Mouse (Mus musculus) adrenal gland, postnatal 4 days (tissue): ENCODE data around the gene Rdh9. TPM values are rescaled to one million over a fixed set of nuclear protein-coding genes. Genes with fewer than 3 reads are reported as not detected.
A peak's percentile ranks its signal among the peaks of the same experiment; 100 is the strongest.

ENCODE experiments used
- DNase-seq, 2 experiments: peaks; one replicate each; pipeline ENCODE4 v3.0.0; 2021 to 2022; ENCODE audit warnings: low spot score in 2 of 2, mixed read lengths in 2 of 2
- long read RNA-seq, 2 experiments: library from polyadenylated mRNA; stranded (forward); transcript quantifications; one replicate each; pipeline ENCODE4 v2.0.0; 2021
- total RNA-seq, 2 experiments: library from RNA; stranded (reverse); gene quantifications; 2 replicates each; pipeline ENCODE4 v1.2.3; 2021

Rdh9 gene
- total RNA-seq = 1 to 10 TPM in 1 of 2 experiments, not detected in 1; 4.3 TPM
- long read RNA-seq, experiment 1, partial matches to known transcripts = 0 of 5 reads
- long read RNA-seq, experiment 1, other reads (novel, unspliced or antisense) = 3 of 5 reads
- long read RNA-seq, experiment 2, partial matches to known transcripts = 0 of 4 reads
- long read RNA-seq, experiment 2, other reads (novel, unspliced or antisense) = 4 of 4 reads

DNA sequence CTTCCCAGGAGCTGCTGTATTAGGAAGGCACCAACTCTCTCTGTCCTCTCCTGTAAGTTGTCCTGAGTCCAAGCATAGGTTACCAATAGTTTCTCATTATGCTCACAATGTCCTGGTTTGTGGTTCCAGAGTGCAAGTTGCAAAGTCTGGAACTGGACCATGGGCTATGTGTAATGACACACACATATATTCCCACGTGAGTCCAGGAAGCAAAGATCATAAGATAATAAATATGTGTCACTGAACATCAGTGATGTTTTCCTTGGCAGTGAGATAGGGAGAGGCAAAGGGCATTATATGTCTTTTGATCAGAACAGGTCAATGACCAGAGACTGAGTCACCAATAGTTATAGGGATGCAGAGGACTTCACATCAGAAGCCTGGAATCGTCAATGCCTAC, at the start of gene Rdh9:
TSS of gene Rdh9 (plus strand) at position 376 of the 400 bp plus-strand sequence.
- no peak for DNase-seq

DNA sequence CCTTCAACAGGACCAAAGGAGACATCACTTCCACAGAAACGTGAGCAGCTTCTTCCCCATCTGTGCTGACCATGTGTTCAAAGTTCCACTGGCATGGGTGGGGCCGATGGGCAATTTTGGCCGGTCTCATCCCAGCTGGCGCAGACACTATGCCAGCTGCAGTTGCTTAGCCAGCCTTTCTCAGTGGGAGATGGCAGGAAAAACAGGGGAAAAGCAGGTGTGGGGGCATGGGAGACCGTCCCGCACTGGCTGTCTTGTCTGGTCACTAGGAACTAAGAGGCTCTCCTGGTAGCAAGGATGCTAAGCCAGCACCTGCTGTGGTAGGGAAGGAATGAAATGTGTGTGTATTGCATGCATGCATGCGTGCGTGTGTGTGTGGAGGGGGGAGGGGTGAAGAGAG, 47.7 kb upstream of the Rdh9 start:
- no peak for DNase-seq

DNA sequence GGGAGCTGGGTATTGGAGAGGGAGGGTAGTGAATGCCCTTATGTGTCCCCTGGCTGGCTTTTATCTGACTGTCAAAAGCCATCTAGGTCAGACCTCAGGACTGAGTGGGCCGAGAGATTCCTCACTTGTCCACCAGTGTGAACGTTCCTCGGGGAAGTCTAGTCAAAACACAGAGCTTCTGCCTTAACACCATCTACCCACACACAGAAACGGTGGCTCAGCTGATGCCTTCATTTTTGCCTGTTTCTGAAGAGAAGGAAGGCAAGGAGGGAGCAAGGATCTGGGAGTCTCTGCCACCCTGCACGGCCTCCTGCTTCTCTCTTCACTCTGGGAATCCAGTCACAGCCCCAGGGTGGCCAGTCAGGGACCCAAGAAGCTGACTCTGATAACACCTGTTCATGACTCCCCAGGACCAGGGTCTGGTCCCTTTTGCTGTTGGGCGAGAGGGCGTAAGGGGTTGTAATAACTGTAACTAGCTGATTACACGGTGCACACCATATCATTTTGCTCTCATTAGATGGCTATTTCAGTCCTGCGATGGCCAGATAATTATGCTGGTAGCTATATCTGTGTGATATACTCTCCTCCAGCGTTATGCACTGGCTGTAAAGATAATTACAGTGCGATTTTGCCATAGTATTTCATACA, 45.8 kb upstream of the Rdh9 start:
- no peak for DNase-seq

DNA sequence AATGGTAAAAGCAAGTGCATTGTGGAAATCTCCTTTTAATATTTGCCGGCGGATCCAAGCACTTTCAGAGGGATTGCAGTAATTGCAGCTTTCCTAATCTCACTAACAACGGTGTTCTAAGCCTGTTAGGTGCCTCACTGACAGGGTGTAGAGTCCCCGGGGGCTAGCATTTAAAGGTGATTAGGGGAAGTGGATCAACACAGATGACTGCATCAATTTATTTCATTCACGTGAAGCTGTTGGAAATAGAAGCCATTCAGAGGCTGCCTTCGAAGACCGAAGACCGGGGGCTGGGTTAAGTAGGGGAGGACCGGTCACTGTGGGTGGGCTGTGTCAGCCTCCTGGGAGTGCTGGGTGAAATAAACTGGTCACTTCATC, 45.3 kb upstream of the Rdh9 start:
- no peak for DNase-seq

DNA sequence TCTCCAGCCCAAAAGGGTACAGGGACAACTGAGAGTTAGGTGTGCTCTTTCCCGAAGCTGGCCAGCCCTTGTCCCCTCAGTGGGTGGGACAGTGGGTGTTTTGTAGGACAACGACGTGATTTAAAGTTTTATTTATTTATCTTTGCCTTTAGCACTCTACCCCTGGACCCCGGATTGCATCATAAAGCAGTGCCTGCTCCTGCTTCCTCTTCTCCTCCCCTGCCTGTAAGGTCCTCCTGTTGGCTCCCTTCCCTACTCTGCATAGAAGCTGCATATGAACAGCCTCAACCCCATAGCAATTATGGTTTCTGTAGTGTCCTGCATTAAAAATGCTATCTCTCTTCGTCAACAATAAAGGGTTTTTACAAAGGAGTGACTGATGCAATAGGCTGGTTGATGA, 44.8 kb upstream of the Rdh9 start:
- DNase-seq = no peak

DNA sequence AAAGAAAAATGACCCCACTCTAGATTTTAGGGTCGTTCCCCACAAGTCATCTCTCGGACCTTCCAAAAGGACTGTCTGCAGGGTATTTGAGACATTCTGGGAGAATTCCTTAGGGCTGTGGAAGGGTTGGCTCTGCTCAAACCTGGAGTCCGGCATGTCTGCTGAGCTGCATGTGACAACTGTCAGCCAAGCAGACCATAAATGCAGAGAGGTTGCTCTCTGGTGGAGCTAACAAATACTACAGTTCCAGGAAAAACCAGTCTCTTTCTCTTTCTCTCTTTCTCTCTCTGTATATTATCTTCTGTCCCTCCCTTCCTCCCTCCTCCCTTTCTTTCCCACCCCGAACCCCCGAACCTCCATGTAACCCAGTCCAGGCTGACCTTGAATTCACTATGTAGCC, 41.8 kb upstream of the Rdh9 start:
- DNase-seq = no peak

DNA sequence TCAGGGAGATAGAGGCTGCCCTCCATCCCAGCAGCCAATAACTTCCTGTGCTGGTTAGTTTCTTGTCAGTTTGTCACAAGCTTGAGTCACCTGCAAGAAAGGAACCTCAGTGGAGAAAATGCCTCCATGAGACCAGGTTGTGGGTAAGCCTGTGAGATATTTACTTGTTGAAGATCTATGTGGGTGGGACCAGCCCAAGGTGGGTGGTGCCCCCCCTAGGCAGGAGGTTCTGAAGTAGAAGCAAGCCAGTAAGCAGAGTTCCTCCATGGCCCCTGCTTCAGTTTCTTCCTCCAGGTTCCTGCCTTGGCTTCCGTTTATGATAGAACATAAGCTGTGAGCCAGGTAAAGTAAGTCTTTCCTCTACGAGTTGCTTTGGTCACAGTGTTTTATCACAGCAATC, 39.9 kb upstream of the Rdh9 start:
- DNase-seq = no peak

DNA sequence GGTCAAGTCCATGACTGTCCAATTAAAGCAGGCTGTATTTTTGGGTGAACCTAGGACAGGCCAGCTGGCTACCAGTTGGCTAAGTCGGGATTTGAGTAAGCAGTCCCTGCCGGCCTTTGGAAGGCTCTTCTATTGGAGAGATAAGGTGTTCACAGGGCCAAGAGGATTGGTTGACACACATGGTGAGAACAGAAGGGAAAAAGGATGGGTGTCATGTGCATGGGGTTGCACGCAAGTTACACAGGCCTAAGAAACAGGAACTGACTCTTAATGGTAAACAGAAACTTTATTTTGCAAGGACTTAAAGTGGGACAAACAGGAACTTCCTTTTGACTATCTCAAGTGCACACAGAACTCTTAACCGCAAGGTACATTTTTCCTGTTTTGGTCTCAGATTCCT, 39.3 kb upstream of the Rdh9 start:
- no peak for DNase-seq

DNA sequence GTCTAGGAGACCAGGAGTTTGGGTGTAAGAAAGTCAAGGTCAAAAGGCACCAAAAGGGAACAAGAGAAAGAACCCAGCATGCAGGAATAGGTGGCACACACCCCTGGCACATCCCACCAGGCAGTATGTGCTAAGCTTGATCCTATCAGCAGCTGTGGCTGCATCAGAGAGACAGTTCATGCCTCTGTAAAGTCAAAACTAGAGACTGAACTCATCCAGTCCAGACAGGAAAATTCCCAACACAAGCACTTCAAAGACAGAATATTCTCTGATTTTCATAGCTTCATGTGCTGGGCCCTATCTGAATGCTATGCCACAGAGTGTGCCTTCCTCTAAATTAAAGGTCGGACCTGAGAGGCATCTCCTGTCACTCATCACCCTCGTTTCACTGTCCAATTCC, 38.6 kb upstream of the Rdh9 start:
- no peak for DNase-seq

DNA sequence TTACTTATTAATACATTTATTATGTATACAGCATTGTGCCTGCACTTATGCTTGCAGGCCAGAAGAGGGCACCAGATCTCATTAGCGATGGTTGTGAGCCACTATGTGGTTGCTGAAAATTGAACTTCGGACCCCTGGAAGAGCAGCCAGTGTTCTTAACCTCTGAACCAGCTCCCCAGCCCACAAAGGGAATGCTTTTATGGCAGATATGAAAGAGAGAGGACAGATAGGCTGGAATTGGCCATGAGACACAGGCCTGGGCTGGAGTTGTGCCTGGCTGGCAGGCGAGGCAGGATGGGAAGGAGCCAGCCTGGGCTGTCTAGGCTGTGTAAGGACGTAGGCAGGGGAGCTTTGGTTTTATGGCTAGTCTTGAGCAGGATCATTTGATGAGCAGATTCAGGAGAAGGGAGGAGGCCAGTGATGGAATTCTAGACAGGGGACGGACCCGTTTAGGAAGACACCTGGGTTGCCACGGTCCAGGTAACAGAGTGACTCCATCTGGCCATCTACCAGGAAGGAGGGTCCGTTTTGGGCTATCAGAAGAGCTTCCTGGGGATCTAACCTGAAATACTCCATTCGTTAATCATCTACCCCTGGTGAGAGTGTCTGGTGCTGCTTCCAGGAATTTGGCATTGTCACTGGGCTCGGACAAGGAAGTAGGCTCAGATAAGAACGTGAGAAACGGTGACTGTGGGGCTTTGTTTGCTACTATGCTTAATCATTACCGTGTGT, 37.9 kb upstream of the Rdh9 start:
- DNase-seq = no peak

DNA sequence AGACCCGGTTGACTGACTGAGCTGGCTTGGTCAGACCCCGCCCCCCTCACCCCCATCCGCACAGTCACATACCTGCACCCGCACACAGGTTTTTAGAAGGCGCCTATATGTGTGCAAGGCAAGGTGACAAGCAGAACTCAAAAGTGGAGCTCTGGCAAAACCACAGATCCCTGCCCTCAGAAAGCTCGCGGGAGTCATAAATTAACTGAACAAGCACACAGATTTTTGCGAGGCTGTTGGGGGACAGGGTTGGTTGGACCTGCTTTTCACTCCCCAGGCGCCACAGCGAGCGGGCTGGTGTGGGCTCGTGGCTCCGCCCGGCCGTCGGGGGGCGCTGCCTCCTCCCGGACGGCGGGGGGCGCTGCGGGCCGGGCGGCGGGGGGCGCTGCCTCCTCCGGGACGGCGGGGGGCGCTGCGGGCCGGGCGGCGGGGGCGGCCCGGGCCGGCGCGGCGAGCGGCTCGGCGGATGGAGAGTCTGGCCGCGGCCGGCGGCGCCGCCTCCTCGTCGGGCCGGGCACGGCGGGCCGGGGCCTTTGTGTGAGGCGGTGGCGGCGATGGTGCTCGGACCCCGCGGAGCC, 37.0 kb upstream of the Rdh9 start, which contains the start of gene Zbtb39:
TSS of gene Zbtb39 (plus strand) at position 456 of the 578 bp plus-strand sequence.
- peak; percentile 69 to 80 for DNase-seq

DNA sequence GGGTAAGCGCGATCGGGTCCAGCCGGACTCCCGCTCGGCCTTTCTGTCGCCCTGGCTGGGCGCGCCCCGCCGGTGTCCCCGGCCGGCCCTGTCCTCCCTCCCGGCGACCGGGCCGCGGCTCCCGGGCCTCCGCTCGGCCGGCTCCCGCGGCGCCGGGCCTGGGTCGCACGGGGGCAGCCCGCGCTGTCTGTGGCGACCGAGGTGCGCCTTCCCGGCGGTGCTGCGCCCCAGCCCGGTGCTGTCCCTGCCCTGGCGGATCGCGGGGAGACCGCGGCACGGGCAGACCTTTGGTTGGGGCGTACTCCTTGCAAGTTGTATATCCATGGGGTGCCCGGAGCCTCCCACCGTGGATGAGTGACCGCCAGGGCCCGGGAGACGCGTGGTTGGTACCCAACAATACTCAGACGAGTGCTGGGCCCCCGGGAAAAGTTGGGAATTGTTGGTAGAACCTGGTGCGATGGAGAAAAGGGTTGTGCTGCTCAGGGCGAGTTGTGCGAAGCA, 36.5 kb upstream of the Rdh9 start:
- DNase-seq = peak in 1 of 2 experiments; percentile 28

DNA sequence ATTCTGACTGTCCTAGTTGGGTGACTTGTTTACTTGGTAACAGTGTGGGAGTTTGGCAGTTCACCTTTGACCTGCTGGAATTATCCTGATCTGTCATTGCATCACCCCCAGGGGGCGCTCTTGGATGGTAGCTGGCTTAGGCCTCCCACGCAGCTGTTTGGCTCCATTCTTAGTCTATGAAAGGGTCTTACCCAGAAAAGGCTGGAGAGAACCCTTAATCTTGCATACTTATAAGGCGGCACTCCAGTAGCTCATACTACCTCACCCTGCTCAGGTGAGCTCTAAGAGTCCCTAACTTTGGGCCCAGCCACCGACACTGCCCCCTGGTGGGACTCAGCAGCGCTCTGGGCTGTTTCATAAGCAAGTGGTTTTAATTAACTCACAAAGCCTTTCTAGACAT, 31.5 kb upstream of the Rdh9 start:
- DNase-seq = peak; percentile 33 to 41

DNA sequence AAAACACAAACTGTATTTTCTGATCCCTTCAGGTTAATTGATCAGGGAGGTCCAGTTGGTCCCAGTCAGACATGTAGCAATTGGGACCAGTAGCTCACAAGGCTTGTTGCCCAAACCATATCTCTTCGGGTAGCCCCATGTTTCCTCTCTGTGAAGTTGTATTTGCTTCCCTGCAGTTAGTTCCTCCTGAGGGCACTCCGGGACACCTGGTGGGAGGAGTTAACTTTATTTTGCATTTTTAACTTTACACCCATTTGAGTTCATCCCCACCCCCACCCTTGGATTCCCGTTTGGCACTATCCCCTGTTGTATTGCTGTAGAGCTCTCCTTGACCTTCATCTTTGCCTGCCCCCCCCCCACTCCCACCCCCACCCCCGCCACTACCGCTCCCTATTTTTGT, 30.3 kb upstream of the Rdh9 start:
- no peak for DNase-seq

DNA sequence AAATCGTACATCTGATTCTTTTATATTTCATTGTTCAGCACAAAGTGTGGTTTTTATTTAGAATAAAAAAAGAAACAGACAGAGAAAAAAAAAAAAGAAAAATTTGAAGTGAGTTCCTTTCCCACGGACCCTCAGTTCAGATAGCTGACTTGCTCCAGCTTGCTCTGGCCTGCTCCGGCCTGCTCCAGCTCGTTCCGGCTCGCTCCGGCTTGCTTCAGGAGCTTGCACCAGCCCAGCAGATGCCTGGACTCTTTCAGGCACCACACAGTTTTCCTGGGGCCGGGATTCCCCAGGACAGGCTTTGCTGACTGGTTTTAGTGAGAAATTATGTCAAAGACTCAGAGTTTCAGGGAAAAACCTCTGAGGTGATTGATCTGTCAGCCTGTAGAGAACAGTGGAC, 28.9 kb upstream of the Rdh9 start:
- no peak for DNase-seq

DNA sequence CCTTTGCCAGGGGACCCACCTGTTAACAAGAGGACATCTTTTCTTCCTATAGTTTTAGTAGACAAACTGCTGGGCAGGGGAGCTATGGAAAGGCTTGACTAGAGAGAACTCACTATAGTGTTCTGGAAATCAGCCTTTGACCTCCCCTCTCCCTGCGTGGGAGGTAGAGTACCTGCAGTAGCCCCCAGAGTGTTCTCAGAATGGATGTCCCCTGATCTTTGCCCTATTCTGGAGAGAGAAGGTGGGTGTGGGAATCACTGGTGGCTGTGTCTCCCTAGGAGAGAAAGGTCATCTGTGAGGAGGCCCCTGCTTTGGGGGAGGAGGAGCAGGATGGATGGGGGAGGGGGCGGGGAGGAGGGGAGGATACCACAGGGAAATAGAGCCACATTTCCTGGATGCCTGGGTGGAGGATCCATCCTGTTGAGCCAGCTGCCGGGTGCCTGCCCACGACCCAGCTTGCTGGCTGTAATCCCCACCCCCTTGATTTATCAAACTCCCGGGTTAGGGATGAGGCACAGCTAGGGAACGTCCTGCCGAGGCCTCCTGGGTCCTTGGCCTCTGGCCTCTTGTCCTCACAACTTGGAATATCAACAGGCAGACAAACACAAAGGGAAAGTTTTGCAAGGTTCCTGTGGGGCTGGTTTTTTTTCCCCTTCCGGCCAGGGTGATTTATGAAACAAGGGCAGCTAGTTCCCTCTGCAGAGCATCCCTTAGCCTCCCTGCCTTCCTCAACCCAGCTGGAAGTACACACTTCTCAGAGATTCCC, 27.2 kb upstream of the Rdh9 start:
- peak in 1 of 2 experiments; percentile 33 for DNase-seq

DNA sequence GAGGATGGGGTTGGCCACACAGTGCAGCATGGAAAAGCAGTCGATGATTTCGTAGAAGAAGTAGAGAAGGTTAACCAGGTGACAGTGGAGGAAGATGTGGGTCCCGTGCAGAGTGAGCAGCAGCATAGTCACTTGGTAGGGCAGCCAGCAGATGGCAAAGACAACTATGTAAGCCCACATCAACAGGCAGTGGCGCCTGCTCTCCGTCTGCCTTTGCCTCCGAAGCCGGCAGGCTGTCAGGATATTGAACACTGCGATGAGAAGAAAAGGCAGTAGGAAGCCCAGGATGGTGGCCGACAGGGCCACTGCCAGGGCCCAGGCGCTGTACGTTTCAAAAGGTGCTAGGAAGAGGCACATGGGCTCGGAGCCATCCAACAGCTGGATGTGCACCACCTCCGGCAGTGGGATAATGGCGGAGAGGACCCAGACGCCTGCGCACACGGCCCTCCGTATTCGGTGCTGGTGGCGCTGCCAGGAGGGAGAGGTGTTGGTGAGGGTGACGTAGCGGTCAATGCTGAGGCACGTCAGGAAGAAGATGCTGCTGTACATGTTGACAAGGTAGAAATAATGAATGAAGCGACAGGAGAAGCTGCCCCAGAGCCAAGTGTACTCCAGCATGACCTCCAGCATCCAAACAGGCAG, 25.9 kb upstream of the Rdh9 start:
- no peak for DNase-seq

DNA sequence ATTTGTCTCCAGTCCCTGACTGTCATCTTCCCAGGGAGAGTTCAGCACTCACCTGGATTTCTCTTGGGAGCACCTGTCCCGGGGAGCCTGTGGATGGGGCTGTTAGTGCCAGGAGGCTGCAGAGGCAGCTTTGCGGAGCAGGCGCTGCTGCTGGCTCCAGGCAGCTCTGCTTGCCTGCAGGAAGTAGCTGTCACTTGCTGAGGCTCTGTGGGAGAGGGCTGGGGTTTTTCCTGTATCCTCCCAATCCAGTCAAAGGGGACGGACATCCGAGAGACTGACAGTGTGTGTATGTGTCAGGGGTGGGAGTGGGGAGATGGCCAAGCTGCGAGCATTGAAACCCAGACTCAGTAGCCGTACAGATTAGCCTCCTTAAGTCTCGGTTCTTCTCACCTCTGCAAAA, 24.6 kb upstream of the Rdh9 start, which contains the start of gene Gpr182:
TSS of gene Gpr182 (minus strand) at position 185 of the 400 bp plus-strand sequence.
- no peak for DNase-seq

DNA sequence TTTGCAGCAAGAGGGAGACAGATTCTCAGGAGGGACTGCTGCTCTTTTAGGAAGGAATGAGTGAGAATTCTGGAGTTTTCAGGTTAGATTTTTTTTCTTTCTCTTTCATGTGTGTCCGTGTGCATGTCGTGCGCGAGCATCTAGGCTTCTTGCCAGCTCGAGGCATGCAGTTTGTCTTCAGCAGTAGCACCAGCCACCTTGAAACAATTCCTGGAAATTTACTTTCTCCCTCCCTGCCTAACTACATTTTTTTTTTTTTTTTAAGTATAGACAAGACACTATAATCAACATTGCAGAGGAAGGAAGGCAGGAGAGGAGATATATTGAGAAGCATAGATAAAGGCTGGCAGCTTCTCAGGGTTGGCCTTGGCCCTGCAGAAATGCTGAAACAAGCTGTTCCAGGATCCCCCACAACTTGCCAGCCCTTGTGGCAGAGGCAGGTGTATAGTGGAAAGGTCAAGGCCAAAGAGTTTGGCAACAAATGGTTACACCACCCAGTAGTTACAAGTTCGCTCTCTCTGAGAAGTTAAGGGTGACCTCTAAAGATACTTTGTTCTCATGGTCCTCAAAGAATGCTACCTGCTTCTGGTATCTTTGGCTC, 21.5 kb upstream of the Rdh9 start:
- DNase-seq = no peak

DNA sequence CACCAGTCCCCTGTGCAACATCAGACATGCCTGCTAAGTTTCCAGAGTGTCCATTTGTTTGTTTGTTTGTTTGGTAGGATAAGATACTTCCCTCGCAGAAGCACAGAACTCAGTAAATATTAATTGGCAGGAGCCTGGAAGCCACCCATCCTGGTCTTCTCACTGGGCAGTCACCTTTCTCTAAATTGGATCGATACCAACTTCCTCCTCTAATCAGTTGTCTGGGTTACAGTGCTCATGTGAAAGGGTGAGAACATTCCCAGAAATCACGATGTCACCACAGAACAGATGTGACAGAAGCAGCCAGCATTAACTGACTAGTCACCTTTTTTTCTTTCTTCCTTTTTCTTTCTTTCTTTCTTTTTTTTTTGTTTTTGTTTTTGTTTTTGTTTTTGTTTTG, 20.9 kb upstream of the Rdh9 start:
- no peak for DNase-seq
